30 mouse cellular contexts compared by ENCODE assay signal in genomic region chr11:95783457-95783856, GRCm38 (mm10). TPM values are rescaled to one million over a fixed set of nuclear protein-coding genes. Genes with fewer than 3 reads are reported as not detected.
"Had no signal": no experiment of that assay in that cellular context is flagged by ENCODE, and none has a peak within 500 bp of the region (broad histone marks: within the 10 kb centered on the region; RNA-seq: fewer than 3 reads in every experiment).

No protein-coding gene starts in this region.

- H3K4me2 ChIP-seq: embryonic facial prominence, embryonic 12.5 days; embryonic facial prominence, embryonic 13.5 days; embryonic facial prominence, embryonic 15.5 days; forebrain, embryonic 12.5 days; forebrain, embryonic 13.5 days; forebrain, embryonic 15.5 days had no signal

- DNase-seq: cerebellum, adult 8-10 months; cerebellum, adult 9-10 months; cerebellum, adult 9-11 months; cerebellum, postnatal 10 days; cerebellum, postnatal 14 days; cerebellum, postnatal 25 days; cerebellum, postnatal 36 days; embryo, embryonic 11 days; forebrain, postnatal 0 days; gastrocnemius, adult 2 months; gastrocnemius, postnatal 10 days; gastrocnemius, postnatal 14 days; gastrocnemius, postnatal 25 days; gastrocnemius, postnatal 36 days; heart, adult 11 months; heart, adult 18-20 months; heart, adult 2 months had no signal

- H3K4me1 ChIP-seq: embryonic facial prominence, embryonic 10.5 days; embryonic facial prominence, embryonic 12.5 days; embryonic facial prominence, embryonic 13.5 days; embryonic facial prominence, embryonic 15.5 days; forebrain, embryonic 10.5 days; forebrain, embryonic 12.5 days; forebrain, embryonic 13.5 days; forebrain, embryonic 15.5 days had no signal

- H3K9me3 ChIP-seq: embryonic facial prominence, embryonic 12.5 days; embryonic facial prominence, embryonic 13.5 days; embryonic facial prominence, embryonic 15.5 days; forebrain, embryonic 12.5 days; forebrain, embryonic 13.5 days; forebrain, embryonic 15.5 days had no signal

- H3K4me3 ChIP-seq: embryonic facial prominence, embryonic 10.5 days; embryonic facial prominence, embryonic 12.5 days; embryonic facial prominence, embryonic 13.5 days; embryonic facial prominence, embryonic 15.5 days; erythroblast, embryonic 14.5 days; forebrain, embryonic 10.5 days; forebrain, embryonic 12.5 days; forebrain, embryonic 13.5 days; forebrain, embryonic 15.5 days; gastrocnemius, adult 2 months; heart, adult 2 months had no signal

- ATAC-seq: forebrain, embryonic 13.5 days; forebrain, embryonic 14.5 days; forebrain, embryonic 15.5 days; forebrain, embryonic 16.5 days; forebrain, postnatal 0 days had no signal

- H3K27ac ChIP-seq: embryonic facial prominence, embryonic 10.5 days; embryonic facial prominence, embryonic 12.5 days; embryonic facial prominence, embryonic 13.5 days; embryonic facial prominence, embryonic 15.5 days; forebrain, embryonic 10.5 days; forebrain, embryonic 12.5 days; forebrain, embryonic 13.5 days; forebrain, embryonic 15.5 days; gastrocnemius, adult 2 months; heart, adult 2 months had no signal

- H3K9ac ChIP-seq: embryonic facial prominence, embryonic 12.5 days; embryonic facial prominence, embryonic 13.5 days; embryonic facial prominence, embryonic 15.5 days; forebrain, embryonic 12.5 days; forebrain, embryonic 13.5 days; forebrain, embryonic 15.5 days; forebrain, postnatal 0 days had no signal

- H3K27me3 ChIP-seq: embryonic facial prominence, embryonic 12.5 days; embryonic facial prominence, embryonic 13.5 days; embryonic facial prominence, embryonic 15.5 days; forebrain, embryonic 12.5 days; forebrain, embryonic 13.5 days; forebrain, embryonic 15.5 days had no signal

- H3K36me3 ChIP-seq: embryonic facial prominence, embryonic 10.5 days; embryonic facial prominence, embryonic 12.5 days; embryonic facial prominence, embryonic 13.5 days; embryonic facial prominence, embryonic 15.5 days; forebrain, embryonic 10.5 days; forebrain, embryonic 12.5 days; forebrain, embryonic 15.5 days had no signal

RNA-seq across cellular contexts. Expression of gene Phospho1, which starts 40.8 kb away (rescaled TPM):
- polyA plus RNA-seq: embryonic facial prominence, embryonic 10.5 days; embryonic facial prominence, embryonic 11.5 days; embryonic facial prominence, embryonic 12.5 days; forebrain, embryonic 10.5 days; forebrain, embryonic 11.5 days; forebrain, embryonic 12.5 days; forebrain, embryonic 13.5 days; forebrain, embryonic 14.5 days; forebrain, embryonic 15.5 days; forebrain, embryonic 16.5 days; forebrain, postnatal 0 days had no signal
